Mouse (Mus musculus) ES-E14 (cell line): ENCODE results near the gene Wasf2.

Experiments
- CHD2 ChIP-seq: IDR thresholded peaks from 2 replicates; pipeline ENCODE4 v1.6.1; 2014; ENCODE audit warnings: mild to moderate bottlenecking, low read depth, low read length, inconsistent platforms
- MAFK ChIP-seq: IDR thresholded peaks from 2 replicates; pipeline ENCODE4 v1.6.1; 2014; ENCODE audit warnings: mild to moderate bottlenecking, low read depth, low read length, inconsistent platforms; ENCODE audit not compliant: insufficient read depth

DNA sequence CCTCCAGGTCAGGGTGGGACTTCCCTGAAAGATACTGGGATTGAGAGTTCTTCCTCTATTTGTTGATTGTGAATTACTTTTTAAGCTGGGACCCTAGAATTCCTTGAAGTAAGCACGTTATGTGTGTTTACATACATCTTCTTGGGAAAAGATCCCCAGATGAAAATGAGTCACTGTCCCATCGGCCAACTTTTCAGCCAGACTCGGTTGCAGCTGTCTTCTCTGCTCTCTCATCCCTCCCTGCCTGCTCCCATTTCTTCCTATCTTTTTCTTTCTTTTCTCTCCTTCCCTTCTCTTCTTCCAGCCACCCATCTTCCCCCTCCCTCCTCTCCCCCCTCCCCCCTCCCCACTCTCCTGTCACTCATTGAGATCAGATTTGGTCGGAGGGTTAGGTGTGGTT lies 64.7 kb downstream of the Wasf2 start:
- TF ChIP-seq CHD2, result no peak
- TF ChIP-seq MAFK, result no peak
